Mouse (Mus musculus) E14TG2a.4 (cell line): ENCODE measurements around the gene Eif2ak3.
A peak's percentile ranks its signal among the peaks of the same experiment; 100 is the strongest.

Experiments
- H3K27me3 ChIP-seq: 2 replicates; pipeline ENCODE4 v1.6.1; 2014; ENCODE audit warnings: low read length, control low read depth; ENCODE audit not compliant: insufficient read depth
- H3K36me3 ChIP-seq: 2 replicates; pipeline ENCODE4 v1.6.1; 2014; ENCODE audit warnings: low read length, control low read depth; ENCODE audit not compliant: insufficient read depth
- H3K4me1 ChIP-seq: replicated peaks from 2 replicates; pipeline ENCODE4 v1.6.1; 2014; ENCODE audit warnings: low read depth, low read length, control low read depth
- H3K4me3 ChIP-seq: replicated peaks from 2 replicates; pipeline ENCODE4 v1.5.1; 2014; ENCODE audit warnings: mild to moderate bottlenecking, low read length
- H3K9me3 ChIP-seq: 2 replicates; pipeline ENCODE4 v1.6.1; 2014; ENCODE audit warnings: low read length, control low read depth
- CTCF ChIP-seq: conservative IDR thresholded peaks from 2 replicates; pipeline ENCODE4 v1.5.1; 2014; ENCODE audit warnings: low read length
- NANOG ChIP-seq: IDR thresholded peaks from 2 replicates; pipeline ENCODE4 v1.6.1; 2014; ENCODE audit warnings: borderline replicate concordance, low read length, mixed read lengths
- POU5F1 ChIP-seq: IDR thresholded peaks from 2 replicates; pipeline ENCODE4 v1.6.1; 2014; ENCODE audit warnings: low read length, borderline replicate concordance

Eif2ak3 gene

DNA sequence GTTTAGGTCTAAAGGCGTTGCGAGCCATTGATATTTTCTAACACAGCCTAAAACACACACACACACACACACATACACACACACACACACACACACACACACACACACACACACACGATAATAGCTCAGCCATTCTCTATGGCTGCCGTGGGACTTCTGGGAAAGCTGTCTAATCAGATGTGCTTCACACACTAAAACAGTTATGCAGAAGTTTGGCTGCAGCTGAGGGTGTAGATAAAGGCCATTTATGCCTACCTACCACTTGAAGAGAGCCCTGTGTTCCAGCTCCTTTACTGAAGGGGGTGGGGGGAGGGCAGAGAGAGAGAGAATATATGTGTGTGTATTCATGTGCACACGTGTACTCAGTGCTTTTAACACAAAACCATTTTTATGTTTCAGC, 59.4 kb downstream of the Eif2ak3 start:
- H3K4me1 ChIP-seq = peaks cover 14% of the 10 kb centered on the region
- TF ChIP-seq POU5F1 = no peak
- no peak for TF ChIP-seq NANOG
- TF ChIP-seq CTCF = no peak
- no peak overlapping the region for H3K4me3 ChIP-seq
- no peaks in the 10 kb centered on the region for H3K9me3 ChIP-seq
- peaks cover 56% of the 10 kb centered on the region for H3K36me3 ChIP-seq
- H3K27me3 ChIP-seq = no peaks in the 10 kb centered on the region

GRCm38 (mm10) chr6:70909572-70909971, 65.3 kb downstream of the Eif2ak3 start:
- no peak for TF ChIP-seq NANOG
- H3K4me1 ChIP-seq = peaks cover 20% of the 10 kb centered on the region
- peaks cover 16% of the 10 kb centered on the region for H3K36me3 ChIP-seq
- H3K27me3 ChIP-seq = peaks cover 25% of the 10 kb centered on the region
- H3K4me3 ChIP-seq = no peak overlapping the region
- H3K9me3 ChIP-seq = no peaks in the 10 kb centered on the region

GRCm38 (mm10) chr6:70910285-70910684, 66.0 kb downstream of the Eif2ak3 start:
- H3K36me3 ChIP-seq = peaks cover 13% of the 10 kb centered on the region
- no peak overlapping the region for H3K4me3 ChIP-seq
- H3K27me3 ChIP-seq = peaks cover 25% of the 10 kb centered on the region
- no peak for TF ChIP-seq CTCF
- no peak for TF ChIP-seq NANOG
- no peak for TF ChIP-seq POU5F1
- peaks cover 20% of the 10 kb centered on the region for H3K4me1 ChIP-seq
- H3K9me3 ChIP-seq = no peaks in the 10 kb centered on the region

DNA sequence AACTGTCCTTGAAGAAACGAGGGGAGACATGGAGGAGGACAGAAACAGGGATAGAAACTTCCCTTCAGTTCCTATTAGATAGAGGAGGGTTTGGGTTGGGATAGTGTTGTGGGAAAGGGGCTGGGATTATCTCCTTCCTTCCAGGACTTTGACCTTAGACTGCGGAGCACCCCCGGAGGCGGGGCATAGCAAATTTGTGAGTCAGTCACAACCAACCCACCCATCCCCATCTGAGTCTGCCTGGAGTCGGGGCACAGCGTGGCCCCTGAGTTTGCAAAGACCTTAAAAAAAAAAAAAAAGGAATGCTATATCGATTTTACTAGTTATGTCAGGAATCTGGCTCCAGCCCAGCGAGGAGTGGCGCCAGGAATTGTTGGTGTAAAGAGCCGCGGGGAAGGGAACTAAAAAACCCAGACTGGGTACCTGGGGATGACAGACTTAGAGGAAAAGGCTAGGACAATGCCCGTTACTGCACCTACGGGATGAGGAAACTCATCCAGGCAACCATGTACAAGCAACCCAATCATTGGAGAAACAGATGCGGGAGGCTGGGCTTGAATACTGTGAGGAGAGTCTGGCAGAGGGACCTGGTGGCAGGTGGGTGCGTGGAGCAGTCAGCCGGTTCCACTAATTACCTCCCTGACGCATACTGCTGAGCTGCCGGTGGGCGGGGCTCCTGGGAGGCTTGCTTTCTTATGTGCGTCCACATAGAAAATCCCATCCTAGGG, 67.5 kb downstream of the Eif2ak3 start:
- peak overlapping the region; percentile 57 for H3K4me3 ChIP-seq
- no peak for TF ChIP-seq POU5F1
- no peak for TF ChIP-seq NANOG
- no peak for TF ChIP-seq CTCF
- H3K9me3 ChIP-seq = no peaks in the 10 kb centered on the region
- peaks cover 25% of the 10 kb centered on the region for H3K27me3 ChIP-seq
- peaks cover 20% of the 10 kb centered on the region for H3K4me1 ChIP-seq
- H3K36me3 ChIP-seq = no peaks in the 10 kb centered on the region

GRCm38 (mm10) chr6:70912396-70912765, 68.1 kb downstream of the Eif2ak3 start:
- Histone ChIP-seq H3K27me3 (peaks cover 25% of the 10 kb centered on the region), H3K4me1 (peaks cover 20% of the 10 kb centered on the region), H3K36me3 (no peaks in the 10 kb centered on the region), H3K4me3 (peak overlapping the region; percentile 57; the same call in 1 of the 2 replicates), H3K9me3 (no peaks in the 10 kb centered on the region)
- TF ChIP-seq CTCF = no peak
- no peak for TF ChIP-seq POU5F1
- TF ChIP-seq NANOG = no peak

DNA sequence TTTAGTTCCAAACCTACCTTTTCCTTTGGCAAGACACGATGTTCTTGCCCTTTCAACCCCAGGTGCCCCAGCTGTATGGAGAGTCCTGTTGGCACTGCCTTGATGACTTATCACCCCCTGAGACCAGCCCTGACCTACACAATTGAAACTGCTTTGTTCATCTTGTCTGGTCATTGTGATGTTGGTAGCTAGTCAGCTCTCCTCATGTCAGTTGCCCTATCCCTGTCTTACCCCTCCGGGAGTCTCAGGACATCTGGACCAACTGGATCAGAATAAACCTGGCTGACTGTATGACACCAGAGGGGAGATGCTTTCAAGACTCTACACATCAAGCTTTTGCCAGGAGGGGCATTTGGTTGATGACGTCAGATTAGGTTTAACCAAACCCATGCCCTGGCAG, 74.5 kb downstream of the Eif2ak3 start, which contains the start of gene Tex37:
Gene Tex37 (minus strand): TSS at position 101 of the 400 bp plus-strand sequence.
- TF ChIP-seq CTCF = no peak
- TF ChIP-seq NANOG = no peak
- TF ChIP-seq POU5F1 = no peak
- peaks cover 30% of the 10 kb centered on the region for H3K27me3 ChIP-seq
- H3K4me3 ChIP-seq = no peak within 1 kb of the TSS
- peaks cover 10% of the 10 kb centered on the region for H3K4me1 ChIP-seq
- H3K36me3 ChIP-seq = no peaks in the 10 kb centered on the region
- no peaks in the 10 kb centered on the region for H3K9me3 ChIP-seq

DNA sequence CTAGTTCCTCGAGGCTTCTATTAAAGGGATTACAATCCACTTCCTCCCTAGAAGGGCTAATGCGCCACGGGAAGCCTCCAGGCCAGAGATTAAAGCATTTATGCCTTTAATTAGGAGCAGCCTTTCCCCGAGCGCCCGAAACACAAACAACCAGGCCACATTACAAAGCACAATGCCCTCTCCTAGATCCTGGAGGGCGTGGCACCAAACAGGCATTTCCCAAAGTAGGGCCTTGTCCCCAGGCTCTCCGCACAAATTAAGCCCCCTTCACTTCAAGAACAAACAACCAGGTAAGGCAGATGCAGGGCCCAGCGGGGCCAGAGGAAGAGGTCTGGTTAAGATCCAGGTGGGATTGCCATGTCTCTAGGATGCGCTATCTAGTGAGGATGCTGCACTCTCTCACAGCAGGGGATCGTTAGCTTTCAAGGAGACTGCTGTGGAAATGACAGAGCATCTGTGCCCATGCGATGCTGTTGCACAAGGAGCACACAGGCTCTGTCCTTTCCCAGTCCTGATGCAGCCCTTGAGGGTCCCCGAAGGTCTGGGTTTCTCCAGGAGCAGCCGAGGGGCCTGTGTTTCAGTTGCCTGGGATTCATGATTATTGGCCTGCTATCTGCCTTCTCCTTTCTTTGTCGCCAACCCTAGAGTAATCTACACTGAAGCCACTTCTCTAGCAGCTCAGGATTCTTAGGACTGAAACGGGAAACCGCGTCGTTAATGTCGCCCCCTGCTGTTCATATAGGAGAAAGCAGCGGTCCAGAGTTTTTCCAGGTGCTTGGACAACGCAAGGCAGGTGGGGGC, 77.2 kb downstream of the Eif2ak3 start:
- H3K27me3 ChIP-seq = peaks cover 29% of the 10 kb centered on the region
- H3K4me1 ChIP-seq = peaks cover 10% of the 10 kb centered on the region
- peak; percentile 91 for TF ChIP-seq CTCF
- TF ChIP-seq POU5F1 = no peak
- TF ChIP-seq NANOG = no peak
- no peaks in the 10 kb centered on the region for H3K9me3 ChIP-seq
- peak overlapping the region; percentile 21; the same call in 1 of the 2 replicates for H3K4me3 ChIP-seq
- H3K36me3 ChIP-seq = no peaks in the 10 kb centered on the region

- H3K4me3 ChIP-seq = no peak overlapping the region
- no peaks in the 10 kb centered on the region for H3K36me3 ChIP-seq
- H3K4me1 ChIP-seq = no peaks in the 10 kb centered on the region
- peaks cover 13% of the 10 kb centered on the region for H3K27me3 ChIP-seq
- TF ChIP-seq POU5F1 (no peak), CTCF (peak; percentile 14; the same call in 1 of the 2 replicates)
- H3K9me3 ChIP-seq = no peaks in the 10 kb centered on the region
These were observed 87.5 kb downstream of the Eif2ak3 start for GRCm38 (mm10) chr6:70931801-70932200.
